Mouse (Mus musculus): ENCODE measurements around the gene Prickle4.

DNA sequence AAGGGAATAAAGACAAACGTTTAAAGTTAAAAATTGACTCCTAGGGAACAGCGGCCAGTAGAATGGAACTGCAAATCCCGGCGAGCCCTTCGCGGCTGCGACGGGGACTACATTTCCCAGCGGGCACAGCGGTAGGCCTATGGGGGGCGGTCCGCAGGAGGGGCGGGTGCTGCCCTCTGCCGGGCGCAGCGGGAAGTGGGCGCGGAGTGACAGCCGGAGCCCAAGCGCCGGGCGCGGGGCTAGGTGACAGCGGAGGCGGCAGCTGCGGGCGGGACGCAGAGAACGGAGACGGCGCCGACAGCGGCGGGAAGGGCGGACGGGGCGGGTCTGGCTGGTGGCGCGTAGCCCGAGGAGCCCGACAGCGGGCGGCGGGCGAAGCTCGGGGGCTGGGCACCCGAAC, 42.3 kb upstream of the Prickle4 start, which contains the start of gene Tfeb:
- TF ChIP-seq CTCF (IDR thresholded peaks at IDR 0.05; ENCODE audit: low read depth, low read length) (peak; percentile 75; the same call in 1 of the 2 replicates), GATA1 (IDR thresholded peaks at IDR 0.05; ENCODE audit: borderline replicate concordance, low read length) (no peak)

Measured in G1E (cell line).